Mouse (Mus musculus): ENCODE measurements around the gene Sh3kbp1.
"Not testable (repeated sequence)": the region's sequence is repeated elsewhere in the genome, so short reads cannot be mapped to it uniquely, and the experiment has no call there.

The Sh3kbp1 gene

DNA sequence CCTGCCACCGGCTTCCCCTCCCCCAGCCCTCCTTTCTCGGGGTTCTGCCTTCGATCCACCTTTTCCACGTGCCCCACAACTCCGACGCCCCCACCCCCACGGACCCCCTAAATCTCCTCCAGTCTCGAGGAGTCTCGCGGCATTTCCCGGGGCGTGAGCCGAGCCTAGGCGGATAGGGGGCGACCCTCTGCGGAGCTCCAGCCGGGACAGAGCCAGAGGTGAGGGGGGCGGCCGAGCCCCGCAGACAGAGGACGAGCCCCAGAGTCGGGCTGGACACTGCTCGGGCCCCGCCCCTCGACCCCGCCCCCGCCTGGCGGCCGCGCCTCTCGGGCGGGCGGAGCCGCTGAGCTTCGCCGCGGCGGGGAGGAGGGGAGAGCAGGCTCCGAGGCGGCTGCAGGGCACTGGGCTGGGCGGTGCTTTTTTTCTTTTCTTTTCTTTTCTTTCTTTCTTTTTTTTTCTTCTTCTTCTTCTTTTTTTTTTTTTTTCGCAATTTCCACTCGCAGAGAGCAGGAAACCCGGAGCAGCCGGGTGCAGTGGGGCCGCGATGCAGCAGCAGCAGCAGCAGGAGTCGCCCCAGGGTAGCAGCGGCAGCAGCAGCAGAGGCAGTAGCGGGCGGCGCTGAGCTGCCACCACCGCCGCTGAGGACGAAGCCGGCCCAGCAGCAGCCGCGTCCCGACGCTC, at the start of gene Sh3kbp1:
Gene Sh3kbp1 (plus strand): TSS at position 366 of the 681 bp plus-strand sequence.
- DNase-seq (ENCODE audit: low spot score): peak; percentile 11

DNA sequence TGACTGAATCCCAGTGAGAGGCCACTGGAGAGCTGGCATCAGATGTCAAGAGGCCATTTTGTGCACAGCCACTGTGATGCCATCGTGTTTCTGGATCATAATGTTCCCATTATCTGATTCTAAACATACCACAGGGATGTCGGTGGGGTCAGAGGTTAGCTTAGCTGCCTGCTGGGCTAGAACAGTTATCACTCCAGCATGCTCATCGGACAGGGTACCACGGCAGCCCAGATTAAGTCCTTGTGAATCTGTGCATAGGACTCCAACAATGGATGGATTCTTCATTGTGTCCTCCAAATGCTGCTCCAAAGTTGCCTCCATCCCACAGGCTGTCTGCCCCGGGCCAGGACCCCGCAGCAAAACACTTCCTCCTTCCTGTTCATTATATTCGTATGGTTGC, 42.3 kb upstream of the Sh3kbp1 start:
- not testable (repeated sequence) for DNase-seq (ENCODE audit: low spot score)

DNA sequence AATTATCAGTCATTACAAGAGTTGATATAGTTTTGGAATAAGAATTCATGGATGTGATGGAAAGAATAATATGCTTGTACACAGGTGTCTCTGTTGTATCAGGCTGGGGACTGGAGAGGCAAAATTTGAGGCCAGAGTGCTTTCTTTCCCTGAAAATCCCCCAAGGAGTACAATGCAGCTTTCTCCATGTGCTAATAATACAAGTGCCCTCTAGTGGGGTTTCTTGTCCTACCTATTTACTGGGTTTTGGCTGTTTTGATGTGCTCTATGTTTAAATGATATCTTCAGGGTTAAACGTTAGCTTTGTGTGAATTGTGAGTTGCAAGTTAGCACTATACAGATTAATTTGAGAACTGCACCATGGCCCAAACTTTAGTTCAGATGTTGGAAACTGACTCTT, 35.4 kb upstream of the Sh3kbp1 start:
- DNase-seq (ENCODE audit: low spot score): no peak

DNA sequence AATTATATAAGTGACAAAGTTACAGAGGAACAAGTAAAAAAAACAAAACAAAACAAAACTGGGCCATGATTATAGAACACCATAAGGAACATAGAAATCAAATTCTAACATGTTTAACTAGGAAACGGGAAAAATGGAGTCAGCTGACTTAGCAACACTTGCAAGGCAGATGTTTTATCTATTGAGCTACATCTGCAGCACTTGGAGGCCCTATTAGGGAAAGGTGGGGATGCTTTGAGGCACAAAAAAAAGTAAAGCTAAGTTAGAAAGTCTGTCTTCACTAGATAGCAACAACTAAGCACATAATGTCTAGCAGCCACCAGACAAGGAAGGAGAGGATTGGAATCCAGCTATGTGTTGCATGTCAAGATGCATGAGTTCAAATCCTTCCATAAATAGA, 29.6 kb upstream of the Sh3kbp1 start:
- no peak for DNase-seq (ENCODE audit: low spot score)

DNA sequence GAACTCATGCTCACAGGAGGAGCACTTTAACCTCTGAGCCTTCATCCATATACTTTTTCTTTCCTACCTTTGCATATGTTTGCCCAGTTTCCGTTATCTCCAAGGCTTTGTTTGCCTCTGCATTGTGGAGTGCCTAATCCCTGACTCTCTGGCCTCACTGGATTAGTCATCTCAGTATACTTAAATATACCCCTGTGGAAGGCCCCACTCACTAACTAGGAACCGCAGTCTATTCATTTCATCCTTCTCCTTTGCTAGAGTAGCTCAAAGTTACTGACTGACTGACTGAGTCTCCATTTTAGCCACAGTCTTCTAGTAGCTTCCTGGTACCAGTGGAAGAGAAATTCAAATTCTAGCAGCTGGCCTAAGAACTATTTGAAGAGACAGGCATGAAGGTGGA, 22.2 kb upstream of the Sh3kbp1 start:
- DNase-seq (ENCODE audit: low spot score): no peak

DNA sequence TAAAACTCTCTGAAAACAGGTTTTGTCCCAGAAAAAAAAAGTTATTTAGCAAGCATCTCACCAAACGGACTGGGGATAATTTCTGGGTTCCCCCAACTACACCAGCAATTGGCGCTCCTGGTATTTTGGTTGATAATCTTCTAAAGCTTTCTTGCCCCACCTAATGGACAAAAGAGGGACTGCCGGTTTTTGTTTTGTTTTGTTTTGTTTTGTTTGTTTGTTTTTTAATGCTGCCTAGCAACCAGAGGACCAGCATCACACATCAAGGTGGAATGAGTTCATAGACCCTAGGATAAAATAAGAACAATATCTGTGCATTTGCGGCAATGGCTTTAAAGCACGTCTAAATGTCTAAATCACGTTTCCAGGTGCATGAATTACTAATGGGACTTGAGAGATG, 20.1 kb upstream of the Sh3kbp1 start:
- DNase-seq (ENCODE audit: low spot score): no peak

DNA sequence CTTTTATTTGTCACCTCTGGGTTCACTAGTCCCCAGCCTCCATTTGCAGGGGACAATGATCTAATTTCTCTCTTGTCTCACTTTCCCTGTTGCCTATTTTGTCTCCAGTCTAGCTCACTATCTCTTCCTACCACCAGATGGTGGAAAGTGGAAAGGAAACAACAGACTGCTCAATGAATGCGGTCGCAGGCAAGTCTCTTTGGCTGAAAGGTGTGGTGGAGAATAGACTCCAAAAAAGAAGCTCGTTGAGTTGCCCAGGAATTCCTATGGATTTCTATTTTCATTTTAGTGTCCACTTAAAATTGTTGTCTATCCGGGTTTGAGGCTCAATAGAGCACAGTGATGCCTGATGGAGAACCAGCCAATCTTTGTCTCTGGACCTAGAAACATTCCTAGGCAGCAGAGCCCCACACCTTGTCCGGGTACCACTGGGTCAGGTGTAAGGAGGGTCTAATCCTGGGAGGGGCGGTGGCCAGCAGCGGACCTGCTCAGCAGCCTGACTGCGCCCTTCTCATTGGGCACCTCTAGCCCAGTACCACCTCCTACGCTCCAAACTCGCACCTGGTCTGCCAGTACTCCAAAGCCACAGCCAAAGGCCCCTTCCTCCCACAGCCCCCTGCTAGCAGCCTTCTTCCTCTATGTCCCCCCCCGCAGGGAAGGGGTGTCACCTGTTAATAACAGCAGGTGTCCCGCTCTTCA, 715 bp upstream of the Sh3kbp1 start:
- no peak for DNase-seq (ENCODE audit: low spot score)

DNA sequence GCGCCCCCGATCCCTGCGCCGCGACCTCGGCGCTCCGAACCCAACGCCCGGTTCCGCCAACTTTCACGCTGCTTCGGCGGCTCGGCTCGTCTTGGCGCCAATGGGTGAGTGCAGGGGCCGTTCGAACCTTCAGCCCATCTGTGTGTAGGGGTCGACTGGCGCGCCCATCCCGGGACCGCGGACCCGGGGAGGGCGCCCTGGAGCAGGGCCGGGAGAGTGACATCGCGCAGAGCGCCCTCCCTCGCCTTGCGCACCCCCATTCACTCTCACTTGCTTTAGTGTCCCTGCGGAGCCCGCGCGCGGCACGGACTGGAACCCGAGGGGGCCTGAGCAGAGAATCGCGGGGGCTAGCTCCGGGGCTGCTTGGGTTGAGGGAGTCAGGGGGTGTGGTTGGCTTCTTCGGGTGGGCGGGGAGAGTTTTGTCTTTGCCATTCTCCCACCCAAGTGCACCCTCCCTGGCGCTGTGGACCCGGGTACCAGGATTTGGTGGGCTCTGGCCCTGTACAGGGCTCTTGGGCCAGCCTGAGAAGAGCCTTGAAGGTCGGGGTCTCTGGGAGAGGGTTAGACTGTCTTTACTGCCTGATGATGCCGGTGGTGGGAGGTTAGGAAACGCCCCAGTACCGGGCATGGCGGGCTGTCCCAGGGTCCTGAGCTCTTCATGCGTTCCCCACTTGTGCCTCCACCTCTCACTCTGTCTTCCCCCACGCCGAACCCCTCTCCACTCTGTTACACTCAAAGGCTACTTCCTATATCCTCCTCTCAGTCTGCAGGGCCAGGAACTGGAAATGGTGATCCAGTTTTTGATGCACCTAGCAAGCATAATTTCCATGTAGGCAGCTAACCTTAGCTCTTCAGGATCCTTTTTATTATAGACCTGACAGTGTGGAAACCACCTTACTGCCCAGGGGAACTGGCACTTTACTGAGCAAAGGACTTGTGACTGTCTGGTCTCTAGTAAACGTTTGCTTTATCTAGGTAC, 805 bp downstream of the Sh3kbp1 start:
- DNase-seq (ENCODE audit: low spot score): no peak

DNA sequence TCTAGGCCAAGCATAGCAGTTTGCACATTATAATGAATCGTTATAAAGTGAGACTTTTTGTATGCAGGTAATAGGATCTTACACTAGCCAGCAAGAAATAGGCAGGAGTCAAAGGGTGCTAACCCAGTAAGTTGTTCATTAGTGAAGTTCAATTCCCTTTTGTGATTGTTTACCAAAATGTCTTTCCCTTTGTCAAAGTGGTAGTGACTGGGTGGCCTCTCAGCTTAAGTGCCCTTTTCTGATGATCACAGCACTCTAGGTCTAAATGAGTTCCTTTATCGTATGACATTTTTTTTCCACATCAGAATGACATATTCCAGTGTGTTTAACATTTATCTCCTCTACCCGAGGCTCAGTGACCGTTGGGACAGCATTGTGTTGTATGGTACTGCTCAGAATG, 1.6 kb downstream of the Sh3kbp1 start:
- DNase-seq (ENCODE audit: low spot score): no peak

DNA sequence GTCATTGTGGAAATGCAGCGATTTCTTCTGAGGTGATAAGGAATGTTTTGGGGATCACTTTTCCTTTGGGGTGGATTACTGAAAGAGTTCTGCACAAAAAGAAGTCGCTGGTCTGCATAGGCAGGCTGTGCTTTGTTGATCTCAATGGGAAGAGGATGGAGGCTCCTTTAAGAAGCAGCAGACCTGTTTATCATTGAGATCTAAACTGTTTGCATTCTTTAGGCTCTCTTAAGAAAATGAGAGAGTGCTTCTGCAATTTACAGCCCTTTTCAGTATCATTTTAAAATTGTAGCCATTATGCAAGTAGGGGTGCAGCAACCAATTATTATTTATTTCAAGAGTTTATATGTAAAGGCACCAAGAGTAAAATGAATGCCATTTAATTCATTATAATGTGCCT, 2.1 kb downstream of the Sh3kbp1 start:
- DNase-seq (ENCODE audit: low spot score): no peak

DNA sequence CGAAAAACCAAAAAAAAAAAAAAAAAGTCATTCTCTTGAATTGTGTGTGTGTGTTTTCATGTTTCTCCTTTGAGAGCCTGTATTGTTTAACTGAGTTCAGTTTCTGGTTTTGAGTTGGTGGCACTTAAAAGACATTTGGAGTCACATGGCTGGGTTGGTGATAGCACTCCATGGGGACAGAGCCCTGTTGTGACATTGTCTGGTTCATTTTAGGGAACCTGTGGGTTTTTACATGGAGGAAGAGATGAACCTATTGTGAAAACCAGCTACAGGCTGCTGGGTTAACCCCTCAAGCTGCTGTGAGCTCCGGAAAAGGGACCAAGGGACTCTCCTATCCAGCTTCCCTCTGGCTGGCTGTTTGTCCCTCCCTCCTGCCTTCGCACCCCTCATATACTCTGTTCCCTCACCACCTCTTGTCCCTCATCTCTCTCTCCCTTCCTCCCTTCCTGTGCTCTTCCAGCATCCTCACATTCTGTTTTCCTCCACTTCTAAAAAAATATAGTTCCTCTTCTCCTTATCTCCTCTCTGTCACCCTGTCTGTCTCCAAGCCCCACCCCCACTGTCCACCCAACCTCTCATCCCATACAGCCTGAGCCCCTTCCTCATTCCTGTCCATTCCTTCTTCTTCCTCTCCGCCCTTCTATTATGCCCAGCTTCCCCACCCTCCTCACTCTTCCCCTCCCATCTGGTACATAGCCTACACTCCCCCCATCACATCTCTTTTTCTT, 11.6 kb downstream of the Sh3kbp1 start:
- DNase-seq (ENCODE audit: low spot score): no peak

DNA sequence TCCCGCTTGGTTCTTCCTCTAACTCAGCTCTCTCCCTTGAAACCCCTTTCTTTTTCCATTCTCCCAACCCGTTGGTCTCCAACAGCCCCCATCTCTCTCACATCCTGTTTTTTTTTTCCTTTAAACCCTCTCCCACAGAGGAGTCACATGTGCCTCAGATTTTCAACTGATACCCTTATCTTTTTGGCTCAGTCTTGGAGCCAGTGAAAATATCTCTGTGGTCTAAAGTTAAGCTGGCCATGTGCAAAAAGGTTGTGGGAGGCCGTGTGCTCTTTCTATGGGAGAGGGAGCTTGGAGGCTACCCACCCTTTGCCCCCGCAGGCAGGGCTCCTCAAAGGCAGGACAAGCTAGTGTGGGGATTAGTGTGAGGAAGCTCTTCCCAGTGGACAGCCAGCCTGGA, 12.9 kb downstream of the Sh3kbp1 start:
- DNase-seq (ENCODE audit: low spot score): no peak

DNA sequence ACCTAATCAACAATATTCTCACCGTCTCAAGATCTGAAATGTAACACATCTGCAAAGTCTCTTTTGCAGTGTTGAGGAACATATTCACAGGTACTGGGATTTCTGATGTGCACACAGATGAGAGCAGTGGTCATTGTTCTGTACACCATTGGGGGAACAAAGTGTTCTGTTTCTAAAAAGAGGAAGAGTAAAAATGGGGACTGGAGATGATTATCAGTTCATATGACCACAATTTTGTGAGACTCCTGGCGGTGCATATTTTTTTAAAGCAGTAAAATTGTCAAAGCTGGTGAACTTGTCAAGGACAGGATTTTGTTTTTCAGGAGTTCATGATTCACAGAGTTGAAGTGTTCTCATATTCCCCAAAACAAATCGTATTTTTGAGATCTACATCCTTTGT, 18.2 kb downstream of the Sh3kbp1 start:
- no peak for DNase-seq (ENCODE audit: low spot score)

DNA sequence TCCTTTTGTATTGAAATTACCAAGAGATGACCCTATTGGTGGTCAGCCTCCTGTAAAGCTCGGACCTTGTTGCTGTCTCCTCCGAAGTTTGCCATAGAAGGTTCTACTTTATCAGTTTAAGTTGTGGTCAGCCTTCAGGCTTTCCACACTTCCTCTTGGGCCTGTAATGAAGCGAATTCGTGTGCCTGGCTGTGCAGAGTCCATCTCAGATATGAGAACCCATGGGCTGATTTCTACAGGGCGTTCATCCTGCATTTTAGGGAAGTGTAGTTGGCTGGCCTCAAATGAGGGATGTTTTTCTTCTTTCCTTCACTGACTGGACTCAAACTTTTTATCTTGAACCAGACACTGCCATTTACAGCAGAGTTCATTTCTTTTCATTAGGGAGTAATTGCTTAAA, 20.5 kb downstream of the Sh3kbp1 start:
- no peak for DNase-seq (ENCODE audit: low spot score)

DNA sequence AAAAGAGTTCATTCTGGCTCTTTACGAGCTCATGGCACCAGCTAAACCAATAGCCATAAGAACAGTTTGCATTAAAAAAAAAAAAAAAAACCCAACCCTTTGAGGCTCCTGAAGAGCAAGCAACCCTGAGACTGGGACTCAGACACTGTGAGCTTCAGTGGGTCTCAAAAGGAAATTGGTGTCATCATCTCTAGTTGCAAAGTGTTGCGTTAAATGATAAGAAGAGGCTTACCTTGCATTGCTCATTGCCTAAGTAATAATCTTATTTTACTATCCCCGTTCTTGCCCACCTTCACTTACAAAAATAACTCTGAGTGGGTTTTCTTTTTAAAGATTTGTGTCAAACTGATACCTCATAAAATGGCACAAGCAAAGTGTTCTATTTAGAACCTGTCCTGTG, 21.5 kb downstream of the Sh3kbp1 start:
- DNase-seq (ENCODE audit: low spot score): no peak

DNA sequence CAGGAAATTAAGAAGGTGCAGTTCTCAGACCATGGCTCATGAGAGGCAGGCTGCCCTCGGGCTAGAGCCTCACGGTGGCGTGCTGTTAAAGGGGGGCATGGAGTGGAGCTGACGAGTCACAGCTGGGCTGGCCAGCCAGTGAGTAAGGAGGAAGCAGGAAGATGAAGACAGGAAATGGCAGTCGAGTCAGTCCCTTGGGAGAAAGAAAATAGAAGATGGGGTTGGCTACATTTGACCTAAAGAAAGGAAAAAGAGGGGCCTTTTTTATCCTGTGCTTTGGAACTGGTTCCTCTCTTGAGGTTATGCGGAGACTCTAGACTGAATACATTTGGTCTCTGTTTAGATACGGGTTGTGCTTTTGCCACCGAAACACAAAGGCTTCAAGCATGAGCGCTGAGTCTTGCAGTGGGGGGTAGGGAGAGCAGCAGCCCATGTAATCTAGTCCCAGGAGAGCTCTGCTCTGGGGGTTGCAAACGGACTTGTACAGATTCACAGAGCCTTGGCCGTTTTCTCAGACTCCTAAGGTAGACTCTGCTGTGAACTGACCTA, 23.1 kb downstream of the Sh3kbp1 start:
- DNase-seq (ENCODE audit: low spot score): no peak

DNA sequence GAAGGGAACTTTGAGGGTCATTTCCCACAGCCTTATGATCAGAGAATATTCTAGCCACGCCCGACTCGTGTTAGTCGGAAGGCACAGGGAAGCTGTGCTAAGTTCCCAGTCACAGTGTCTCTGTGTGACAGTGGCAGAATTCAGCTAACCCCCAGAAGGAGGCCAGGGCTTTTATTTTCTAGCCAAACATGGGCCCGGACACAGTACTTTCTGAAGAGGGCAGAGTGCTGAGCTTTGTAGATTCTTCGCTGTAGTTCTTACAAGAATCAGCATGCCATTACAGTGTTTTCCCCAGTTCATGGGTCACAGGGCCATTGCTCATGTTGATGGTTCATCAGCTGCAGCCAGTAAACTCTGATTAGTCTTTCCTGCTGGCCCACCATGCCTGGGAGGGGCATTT, 23.7 kb downstream of the Sh3kbp1 start:
- DNase-seq (ENCODE audit: low spot score): no peak

DNA sequence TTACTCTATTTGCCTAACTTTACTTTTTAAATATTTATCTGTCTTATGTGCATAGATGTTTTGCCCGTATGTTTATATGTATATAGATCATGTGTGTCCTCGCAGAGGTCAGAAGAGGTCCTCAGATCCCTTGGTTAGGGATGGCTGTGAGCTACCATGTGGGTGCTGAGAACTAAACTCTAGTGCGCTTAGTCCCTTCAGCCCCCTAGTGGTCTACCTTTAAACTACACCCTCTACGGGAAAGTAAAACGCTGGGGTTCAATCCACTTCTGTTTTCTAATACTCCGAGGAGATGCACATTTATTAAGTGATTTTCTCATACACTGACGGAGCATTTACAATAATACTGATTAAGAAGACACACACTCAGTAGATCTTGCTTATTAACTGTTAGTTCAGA, 44.3 kb downstream of the Sh3kbp1 start:
- no peak for DNase-seq (ENCODE audit: low spot score)

DNA sequence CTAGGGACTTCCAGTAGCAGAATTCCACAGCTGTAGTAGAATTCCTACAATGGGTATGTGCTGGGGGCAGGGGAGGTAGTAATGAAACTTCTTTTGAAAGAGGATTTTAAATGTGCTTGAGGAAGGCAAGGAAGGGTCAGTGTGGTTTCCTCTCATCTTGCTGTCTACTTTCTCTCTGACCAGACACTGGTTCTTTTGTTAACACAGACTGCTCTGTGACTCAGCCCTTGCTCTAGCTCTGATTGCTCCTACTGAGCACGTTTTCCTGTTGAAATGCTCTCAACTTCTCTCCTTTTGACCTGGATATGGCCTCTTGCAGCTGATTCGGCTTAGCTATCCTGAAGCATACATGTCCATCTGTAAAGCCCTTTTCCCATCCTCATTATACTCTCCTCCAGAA, 45.4 kb downstream of the Sh3kbp1 start:
- no peak for DNase-seq (ENCODE audit: low spot score)

DNA sequence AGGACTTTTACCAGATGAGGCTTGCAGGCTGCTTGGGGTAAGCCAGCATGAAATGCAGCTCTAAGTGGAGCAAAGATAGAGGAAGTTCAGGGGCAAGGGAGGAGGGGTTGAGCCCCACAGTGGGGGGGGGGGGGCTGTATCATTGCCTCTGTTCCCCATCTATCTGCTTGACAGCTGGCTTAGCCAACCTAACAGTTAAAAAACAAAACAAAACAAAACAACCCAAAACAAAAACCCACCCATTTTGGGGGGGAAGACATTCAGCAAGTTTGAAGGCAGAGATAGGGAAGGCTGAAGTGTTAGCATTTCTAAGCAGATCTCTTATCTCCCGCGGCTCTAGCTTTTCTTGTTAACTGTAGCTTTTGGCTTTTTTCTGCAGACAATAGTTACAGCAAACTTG, 49.2 kb downstream of the Sh3kbp1 start:
- DNase-seq (ENCODE audit: low spot score): no peak

DNA sequence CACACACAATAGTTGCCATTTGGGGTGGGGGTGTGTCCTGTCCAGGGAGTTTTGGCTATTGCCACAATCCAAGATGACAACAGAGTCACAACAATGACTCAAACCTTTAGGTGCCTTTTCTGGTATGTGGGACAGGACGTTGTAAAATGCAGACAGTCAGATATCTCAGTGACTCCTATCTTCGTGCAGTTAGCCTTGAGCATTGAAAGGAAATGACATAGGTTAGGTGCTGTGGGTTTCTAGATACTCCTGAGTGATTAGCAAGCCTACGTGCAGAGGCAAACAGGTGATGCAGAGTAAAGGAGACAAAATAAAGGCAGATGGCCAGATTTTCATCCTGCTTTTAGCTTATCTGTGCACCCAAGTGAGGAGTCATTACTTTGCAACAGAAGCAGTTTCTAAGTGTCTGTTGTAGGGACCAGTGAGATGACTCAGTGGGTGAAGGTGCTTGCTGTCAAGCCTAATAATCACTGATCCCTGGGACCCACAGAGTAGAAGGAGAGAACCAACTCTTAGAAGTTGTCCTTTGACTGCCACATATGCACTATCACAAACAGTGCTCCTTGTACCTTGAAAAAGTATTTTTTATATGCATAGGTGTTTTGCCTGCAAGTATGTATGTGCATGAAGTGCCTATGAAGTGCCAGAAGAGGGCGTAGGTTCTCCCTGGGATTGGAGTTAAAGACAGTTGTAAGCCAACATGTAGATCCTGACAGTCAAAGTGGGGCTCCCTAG, 50.7 kb downstream of the Sh3kbp1 start:
- no peak for DNase-seq (ENCODE audit: low spot score)
